Mouse (Mus musculus): ENCODE results near the gene Pgpep1l. TPM values are rescaled to one million over a fixed set of nuclear protein-coding genes. Genes with fewer than 3 reads are reported as not detected.

Gene Pgpep1l
- polyA plus RNA-seq, 1 experiment, result 0.36 TPM

- no peak for DNase-seq (ENCODE audit: low read depth in 1 of 2, low spot score in 2 of 2)
- Histone ChIP-seq H3K4me1 (ENCODE audit: control insufficient read depth, insufficient read depth, insufficient read length) (peaks cover 7% of the 10 kb centered on the region; the same call in 1 of the 2 replicates), H3K4me3 (ENCODE audit: extremely low read depth, insufficient read depth, insufficient read length) (no peak within 1 kb of the TSS), H3K36me3 (ENCODE audit: control insufficient read depth, insufficient read depth, low read length) (no peaks in the 10 kb centered on the region), H3K27ac (ENCODE audit: insufficient read depth, low read length) (peak within 1 kb of the TSS; percentile 92; the same call in 1 of the 2 replicates), H3K27me3 (ENCODE audit: control insufficient read depth, insufficient read depth, low read length) (no peaks in the 10 kb centered on the region)
- TF ChIP-seq POLR2A (IDR thresholded peaks at IDR 0.05; ENCODE audit: low read depth, low read length), result no peak
- no peak for TF ChIP-seq CTCF (IDR thresholded peaks at IDR 0.05; ENCODE audit: extremely low read depth, insufficient read depth, insufficient read length, insufficient replicate concordance)
Measured at GRCm38 (mm10) chr7:68273515-68273914, 9.5 kb upstream of the Pgpep1l start, which contains the start of gene Fam169b. TSS of gene Fam169b (plus strand) at chr7:68273839.

- H3K36me3 ChIP-seq (ENCODE audit: control insufficient read depth, insufficient read depth, low read length), result no peaks in the 10 kb centered on the region
- no peak for DNase-seq (ENCODE audit: low read depth in 1 of 2, low spot score in 2 of 2)
- no peak overlapping the region for H3K4me3 ChIP-seq (ENCODE audit: extremely low read depth, insufficient read depth, insufficient read length)
- peaks cover 3% of the 10 kb centered on the region; the same call in 1 of the 2 replicates for H3K4me1 ChIP-seq (ENCODE audit: control insufficient read depth, insufficient read depth, insufficient read length)
- WGBS, result 93% methylated on average over 10 of the region's 10 CpGs
- no peaks in the 10 kb centered on the region for H3K27me3 ChIP-seq (ENCODE audit: control insufficient read depth, insufficient read depth, low read length)
- no peak for TF ChIP-seq CTCF (IDR thresholded peaks at IDR 0.05; ENCODE audit: extremely low read depth, insufficient read depth, insufficient read length, insufficient replicate concordance)
- no peak for TF ChIP-seq POLR2A (IDR thresholded peaks at IDR 0.05; ENCODE audit: low read depth, low read length)
- H3K27ac ChIP-seq (ENCODE audit: insufficient read depth, low read length), result no peak overlapping the region
Measured at GRCm38 (mm10) chr7:68272607-68273006, 8.6 kb upstream of the Pgpep1l start.

- DNase-seq (ENCODE audit: low read depth in 1 of 2, low spot score in 2 of 2), result no peak
- 83% methylated on average over 6 of the region's 6 CpGs for WGBS
- Histone ChIP-seq H3K27me3 (ENCODE audit: control insufficient read depth, insufficient read depth, low read length) (no peaks in the 10 kb centered on the region), H3K27ac (ENCODE audit: insufficient read depth, low read length) (no peak overlapping the region), H3K36me3 (ENCODE audit: control insufficient read depth, insufficient read depth, low read length) (no peaks in the 10 kb centered on the region), H3K4me1 (ENCODE audit: control insufficient read depth, insufficient read depth, insufficient read length) (peaks cover 3% of the 10 kb centered on the region; the same call in 1 of the 2 replicates), H3K4me3 (ENCODE audit: extremely low read depth, insufficient read depth, insufficient read length) (no peak overlapping the region)
- TF ChIP-seq POLR2A (IDR thresholded peaks at IDR 0.05; ENCODE audit: low read depth, low read length), result no peak
- no peak for TF ChIP-seq CTCF (IDR thresholded peaks at IDR 0.05; ENCODE audit: extremely low read depth, insufficient read depth, insufficient read length, insufficient replicate concordance)
Measured at GRCm38 (mm10) chr7:68271816-68272215, 7.8 kb upstream of the Pgpep1l start.

- no peak for DNase-seq (ENCODE audit: low read depth in 1 of 2, low spot score in 2 of 2)
- no peaks in the 10 kb centered on the region for H3K27me3 ChIP-seq (ENCODE audit: control insufficient read depth, insufficient read depth, low read length)
- no peak for TF ChIP-seq POLR2A (IDR thresholded peaks at IDR 0.05; ENCODE audit: low read depth, low read length)
- TF ChIP-seq CTCF (IDR thresholded peaks at IDR 0.05; ENCODE audit: extremely low read depth, insufficient read depth, insufficient read length, insufficient replicate concordance), result no peak
- H3K4me3 ChIP-seq (ENCODE audit: extremely low read depth, insufficient read depth, insufficient read length), result no peak overlapping the region
- WGBS, result 80% methylated on average over 4 of the region's 4 CpGs
- peaks cover 3% of the 10 kb centered on the region; the same call in 1 of the 2 replicates for H3K4me1 ChIP-seq (ENCODE audit: control insufficient read depth, insufficient read depth, insufficient read length)
- H3K36me3 ChIP-seq (ENCODE audit: control insufficient read depth, insufficient read depth, low read length), result no peaks in the 10 kb centered on the region
- no peak overlapping the region for H3K27ac ChIP-seq (ENCODE audit: insufficient read depth, low read length)
Measured at GRCm38 (mm10) chr7:68270551-68270950, 6.5 kb upstream of the Pgpep1l start.

GRCm38 (mm10) chr7:68266691-68267090 is 2.7 kb upstream of the Pgpep1l start:
- H3K27ac ChIP-seq (ENCODE audit: insufficient read depth, low read length), result no peak overlapping the region
- peaks cover 11% of the 10 kb centered on the region; the same call in 1 of the 2 replicates for H3K4me1 ChIP-seq (ENCODE audit: control insufficient read depth, insufficient read depth, insufficient read length)
- H3K4me3 ChIP-seq (ENCODE audit: extremely low read depth, insufficient read depth, insufficient read length), result no peak overlapping the region
- TF ChIP-seq POLR2A (IDR thresholded peaks at IDR 0.05; ENCODE audit: low read depth, low read length) (no peak), CTCF (IDR thresholded peaks at IDR 0.05; ENCODE audit: extremely low read depth, insufficient read depth, insufficient read length, insufficient replicate concordance) (no peak)
- H3K27me3 ChIP-seq (ENCODE audit: control insufficient read depth, insufficient read depth, low read length), result no peaks in the 10 kb centered on the region
- no peaks in the 10 kb centered on the region for H3K36me3 ChIP-seq (ENCODE audit: control insufficient read depth, insufficient read depth, low read length)
- no peak for DNase-seq (ENCODE audit: low read depth in 1 of 2, low spot score in 2 of 2)
- WGBS, result 31% methylated on average over 6 of the region's 6 CpGs

- Histone ChIP-seq H3K27me3 (ENCODE audit: control insufficient read depth, insufficient read depth, low read length) (no peaks in the 10 kb centered on the region), H3K4me3 (ENCODE audit: extremely low read depth, insufficient read depth, insufficient read length) (no peak overlapping the region), H3K36me3 (ENCODE audit: control insufficient read depth, insufficient read depth, low read length) (no peaks in the 10 kb centered on the region), H3K27ac (ENCODE audit: insufficient read depth, low read length) (no peak overlapping the region), H3K4me1 (ENCODE audit: control insufficient read depth, insufficient read depth, insufficient read length) (peaks cover 11% of the 10 kb centered on the region; the same call in 1 of the 2 replicates)
- TF ChIP-seq POLR2A (IDR thresholded peaks at IDR 0.05; ENCODE audit: low read depth, low read length), result no peak
- TF ChIP-seq CTCF (IDR thresholded peaks at IDR 0.05; ENCODE audit: extremely low read depth, insufficient read depth, insufficient read length, insufficient replicate concordance), result no peak
- WGBS, result 65% methylated on average over 7 of the region's 7 CpGs
- DNase-seq (ENCODE audit: low read depth in 1 of 2, low spot score in 2 of 2), result no peak
Measured at GRCm38 (mm10) chr7:68265391-68265790, 1.4 kb upstream of the Pgpep1l start.

GRCm38 (mm10) chr7:68264531-68264930 is 498 bp upstream of the Pgpep1l start:
- Histone ChIP-seq H3K36me3 (ENCODE audit: control insufficient read depth, insufficient read depth, low read length) (no peaks in the 10 kb centered on the region), H3K4me3 (ENCODE audit: extremely low read depth, insufficient read depth, insufficient read length) (no peak overlapping the region; the same call in 1 of the 2 replicates), H3K27me3 (ENCODE audit: control insufficient read depth, insufficient read depth, low read length) (no peaks in the 10 kb centered on the region), H3K27ac (ENCODE audit: insufficient read depth, low read length) (peak overlapping the region; percentile 9; the same call in 1 of the 2 replicates), H3K4me1 (ENCODE audit: control insufficient read depth, insufficient read depth, insufficient read length) (peaks cover 11% of the 10 kb centered on the region; the same call in 1 of the 2 replicates)
- peak in 1 of 2 experiments; percentile 58 for DNase-seq (ENCODE audit: low read depth in 1 of 2, low spot score in 2 of 2)
- 14% methylated on average over 14 of the region's 14 CpGs for WGBS
- no peak for TF ChIP-seq POLR2A (IDR thresholded peaks at IDR 0.05; ENCODE audit: low read depth, low read length)
- TF ChIP-seq CTCF (IDR thresholded peaks at IDR 0.05; ENCODE audit: extremely low read depth, insufficient read depth, insufficient read length, insufficient replicate concordance), result no peak

Data from spleen, adult 2 months (tissue).